Mouse (Mus musculus): ENCODE measurements around the gene Anapc2. TPM values are rescaled to one million over a fixed set of nuclear protein-coding genes. Genes with fewer than 3 reads are reported as not detected.

Anapc2 gene
- polyA plus RNA-seq, 1 experiment from 2014 or later: 153 TPM

GRCm38 (mm10) chr2:25231038-25231437 lies 41.2 kb upstream of the Anapc2 start:
- no peaks in the 10 kb centered on the region for H3K9me3 ChIP-seq (replicated peaks)
- no peak overlapping the region for H3K4me3 ChIP-seq
- DNase-seq (ENCODE audit: low spot score): no peak
- 61% methylated on average over 12 of the region's 12 CpGs for WGBS
- peaks cover 41% of the 10 kb centered on the region for H3K27me3 ChIP-seq (ENCODE audit: low read depth, poor library complexity, severe bottlenecking)
- H3K36me3 ChIP-seq: no peaks in the 10 kb centered on the region
- peaks cover 18% of the 10 kb centered on the region for H3K4me1 ChIP-seq
- no peak overlapping the region for H3K27ac ChIP-seq

GRCm38 (mm10) chr2:25233421-25233820 lies 38.9 kb upstream of the Anapc2 start:
- Histone ChIP-seq H3K4me3 (no peak overlapping the region), H3K27me3 (ENCODE audit: low read depth, poor library complexity, severe bottlenecking) (peaks cover 52% of the 10 kb centered on the region), H3K9me3 (replicated peaks) (no peaks in the 10 kb centered on the region), H3K36me3 (no peaks in the 10 kb centered on the region), H3K27ac (no peak overlapping the region), H3K4me1 (peaks cover 11% of the 10 kb centered on the region)
- DNase-seq (ENCODE audit: low spot score): no peak
- WGBS: 81% methylated on average over 4 of the region's 4 CpGs

- peaks cover 56% of the 10 kb centered on the region for H3K27me3 ChIP-seq (ENCODE audit: low read depth, poor library complexity, severe bottlenecking)
- H3K4me3 ChIP-seq: no peak within 1 kb of the TSS
- H3K36me3 ChIP-seq: no peaks in the 10 kb centered on the region
- 95% methylated on average over 3 of the region's 3 CpGs for WGBS
- no peak for DNase-seq (ENCODE audit: low spot score)
- no peak within 1 kb of the TSS for H3K27ac ChIP-seq
- H3K4me1 ChIP-seq: peaks cover 5% of the 10 kb centered on the region
- H3K9me3 ChIP-seq (replicated peaks): no peaks in the 10 kb centered on the region
Observed at GRCm38 (mm10) chr2:25234050-25234449, 38.2 kb upstream of the Anapc2 start, which contains the start of gene Slc34a3. Gene Slc34a3 (minus strand): TSS chr2:25234364.

GRCm38 (mm10) chr2:25234551-25235220 lies 37.6 kb upstream of the Anapc2 start:
- no peak for DNase-seq (ENCODE audit: low spot score)
- Histone ChIP-seq H3K27ac (no peak overlapping the region), H3K27me3 (ENCODE audit: low read depth, poor library complexity, severe bottlenecking) (peaks cover 57% of the 10 kb centered on the region), H3K4me3 (no peak overlapping the region), H3K36me3 (no peaks in the 10 kb centered on the region), H3K9me3 (replicated peaks) (no peaks in the 10 kb centered on the region), H3K4me1 (peaks cover 3% of the 10 kb centered on the region; the same call in 1 of the 2 replicates)
- 76% methylated on average over 5 of the region's 5 CpGs for WGBS

GRCm38 (mm10) chr2:25236614-25237013 lies 35.7 kb upstream of the Anapc2 start, which contains the start of gene Rnf224:
Gene Rnf224 (minus strand): TSS chr2:25236787.
- H3K27ac ChIP-seq: no peak within 1 kb of the TSS
- no peak for DNase-seq (ENCODE audit: low spot score)
- 36% methylated on average over 8 of the region's 8 CpGs for WGBS
- H3K9me3 ChIP-seq (replicated peaks): no peaks in the 10 kb centered on the region
- H3K27me3 ChIP-seq (ENCODE audit: low read depth, poor library complexity, severe bottlenecking): peaks cover 53% of the 10 kb centered on the region
- no peaks in the 10 kb centered on the region for H3K36me3 ChIP-seq
- H3K4me1 ChIP-seq: peaks cover 18% of the 10 kb centered on the region
- H3K4me3 ChIP-seq: no peak within 1 kb of the TSS

GRCm38 (mm10) chr2:25237522-25237921 lies 34.8 kb upstream of the Anapc2 start:
- H3K27ac ChIP-seq: no peak overlapping the region
- H3K4me3 ChIP-seq: no peak overlapping the region
- no peak for DNase-seq (ENCODE audit: low spot score)
- H3K36me3 ChIP-seq: no peaks in the 10 kb centered on the region
- H3K27me3 ChIP-seq (ENCODE audit: low read depth, poor library complexity, severe bottlenecking): peaks cover 53% of the 10 kb centered on the region
- 68% methylated on average over 4 of the region's 4 CpGs for WGBS
- peaks cover 27% of the 10 kb centered on the region for H3K4me1 ChIP-seq
- no peaks in the 10 kb centered on the region for H3K9me3 ChIP-seq (replicated peaks)

- Histone ChIP-seq H3K9me3 (replicated peaks) (no peaks in the 10 kb centered on the region), H3K4me1 (peaks cover 33% of the 10 kb centered on the region), H3K36me3 (no peaks in the 10 kb centered on the region), H3K4me3 (no peak overlapping the region), H3K27me3 (ENCODE audit: low read depth, poor library complexity, severe bottlenecking) (peaks cover 54% of the 10 kb centered on the region), H3K27ac (no peak overlapping the region)
- no peak for DNase-seq (ENCODE audit: low spot score)
Observed at GRCm38 (mm10) chr2:25238106-25238505, 34.2 kb upstream of the Anapc2 start.

- Histone ChIP-seq H3K36me3 (no peaks in the 10 kb centered on the region), H3K4me1 (peaks cover 34% of the 10 kb centered on the region), H3K27me3 (ENCODE audit: low read depth, poor library complexity, severe bottlenecking) (peaks cover 67% of the 10 kb centered on the region), H3K9me3 (replicated peaks) (no peaks in the 10 kb centered on the region), H3K4me3 (no peak overlapping the region), H3K27ac (no peak overlapping the region)
- no peak for DNase-seq (ENCODE audit: low spot score)
- 87% methylated on average over 3 of the region's 3 CpGs for WGBS
Observed at GRCm38 (mm10) chr2:25239766-25240165, 32.5 kb upstream of the Anapc2 start.

- DNase-seq (ENCODE audit: low spot score): no peak
- peaks cover 62% of the 10 kb centered on the region for H3K27me3 ChIP-seq (ENCODE audit: low read depth, poor library complexity, severe bottlenecking)
- peaks cover 34% of the 10 kb centered on the region for H3K4me1 ChIP-seq
- peak overlapping the region; percentile 71; the same call in 1 of the 2 replicates for H3K27ac ChIP-seq
- WGBS: 46% methylated on average over 8 of the region's 8 CpGs
- H3K4me3 ChIP-seq: peak overlapping the region; percentile 63
- H3K9me3 ChIP-seq (replicated peaks): no peaks in the 10 kb centered on the region
- H3K36me3 ChIP-seq: peaks cover 4% of the 10 kb centered on the region
Observed at GRCm38 (mm10) chr2:25240310-25240709, 32.0 kb upstream of the Anapc2 start.

- H3K9me3 ChIP-seq (replicated peaks): no peaks in the 10 kb centered on the region
- 2% methylated on average over 29 of the region's 29 CpGs for WGBS
- peaks cover 56% of the 10 kb centered on the region for H3K27me3 ChIP-seq (ENCODE audit: low read depth, poor library complexity, severe bottlenecking)
Observed at GRCm38 (mm10) chr2:25240723-25241437, 31.4 kb upstream of the Anapc2 start.

GRCm38 (mm10) chr2:25241438-25241775 lies 30.9 kb upstream of the Anapc2 start:
- peaks cover 51% of the 10 kb centered on the region for H3K27me3 ChIP-seq (ENCODE audit: low read depth, poor library complexity, severe bottlenecking)
- H3K4me1 ChIP-seq: peaks cover 34% of the 10 kb centered on the region
- no peak for DNase-seq (ENCODE audit: low spot score)
- 24% methylated on average over 6 of the region's 6 CpGs for whole genome bisulfite sequencing
- no peak overlapping the region; the same call in 1 of the 2 replicates for H3K27ac ChIP-seq
- H3K36me3 ChIP-seq: peaks cover 15% of the 10 kb centered on the region
- H3K4me3 ChIP-seq: peak overlapping the region; percentile 63
- H3K9me3 ChIP-seq (replicated peaks): no peaks in the 10 kb centered on the region

More at GRCm38 (mm10) chr2:25240723-25241437, 31.4 kb upstream of the Anapc2 start:
- Histone ChIP-seq H3K36me3 (peaks cover 10% of the 10 kb centered on the region), H3K4me1 (peaks cover 34% of the 10 kb centered on the region), H3K4me3 (peak overlapping the region; percentile 63), H3K27ac (peak overlapping the region; percentile 71)
- peak; percentile 79 for DNase-seq (ENCODE audit: low spot score)

- Histone ChIP-seq H3K9me3 (replicated peaks) (no peaks in the 10 kb centered on the region), H3K27ac (peak within 1 kb of the TSS; percentile 71), H3K27me3 (ENCODE audit: low read depth, poor library complexity, severe bottlenecking) (peaks cover 48% of the 10 kb centered on the region), H3K4me3 (peak within 1 kb of the TSS; percentile 63), H3K36me3 (peaks cover 22% of the 10 kb centered on the region), H3K4me1 (peaks cover 31% of the 10 kb centered on the region)
- WGBS: under 1% methylated on average over 59 of the region's 59 CpGs
- DNase-seq (ENCODE audit: low spot score): peak; percentile 43
Observed at GRCm38 (mm10) chr2:25242101-25242506, 30.2 kb upstream of the Anapc2 start, which contains the start of the genes Rnf208 and Cysrt1. Gene Rnf208 (plus strand): TSS chr2:25242255. Gene Cysrt1 (minus strand): TSS chr2:25242452.

GRCm38 (mm10) chr2:25243342-25243741 lies 28.9 kb upstream of the Anapc2 start:
- WGBS: 72% methylated on average over 8 of the region's 8 CpGs
- H3K9me3 ChIP-seq (replicated peaks): no peaks in the 10 kb centered on the region
- peak overlapping the region; percentile 63 for H3K4me3 ChIP-seq

More at GRCm38 (mm10) chr2:25243342-25243741, 28.9 kb upstream of the Anapc2 start:
- Histone ChIP-seq H3K27me3 (ENCODE audit: low read depth, poor library complexity, severe bottlenecking) (peaks cover 44% of the 10 kb centered on the region), H3K27ac (peak overlapping the region; percentile 47; the same call in 1 of the 2 replicates), H3K4me1 (peaks cover 31% of the 10 kb centered on the region), H3K36me3 (peaks cover 35% of the 10 kb centered on the region)
- no peak for DNase-seq (ENCODE audit: low spot score)

All from limb, embryonic 10.5 days (tissue).